Mouse (Mus musculus) heart, embryonic 14.5 days (tissue): Measurements from ENCODE around the gene Dpf2. TPM values are rescaled to one million over a fixed set of nuclear protein-coding genes. Genes with fewer than 3 reads are reported as not detected.

Source experiments
- ATAC-seq: fragments of 200-750 bp; cut with Nextera tagmentation; 2 replicates; pipeline ENCODE4 v1.8.0; 2017; ENCODE audit warnings: low read depth, moderate TSS enrichment; ENCODE audit not compliant: insufficient number of reproducible peaks, insufficient read depth, low FRiP score
- H3K27ac ChIP-seq, 2 experiments: fragments of 200-500 bp in 1 of 2; fragments of 300-500 bp in 1 of 2; sonication (generic) in 1 of 2; replicated peaks in 1 of 2; 2 replicates each; pipeline ENCODE4 v1.5.1; 2012 to 2014; ENCODE audit warnings: low read depth in 2 of 2, low read length in 2 of 2, control low read depth in 1 of 2, mild to moderate bottlenecking in 1 of 2, mixed read lengths in 1 of 2; ENCODE audit not compliant: control insufficient read depth in 1 of 2, insufficient read depth in 1 of 2
- H3K27me3 ChIP-seq: fragments of 300-500 bp; sonication (generic); 2 replicates; pipeline ENCODE4 v1.6.1; 2014; ENCODE audit warnings: mild to moderate bottlenecking, low read length, control low read depth; ENCODE audit not compliant: control insufficient read depth, insufficient read depth
- H3K36me3 ChIP-seq: fragments of 300-500 bp; sonication (generic); 2 replicates; pipeline ENCODE4 v1.6.1; 2014; ENCODE audit warnings: mild to moderate bottlenecking, control low read depth, low read length, mixed read lengths; ENCODE audit not compliant: control insufficient read depth, insufficient read depth
- H3K4me1 ChIP-seq, 2 experiments: fragments of 200-500 bp in 1 of 2; fragments of 300-500 bp in 1 of 2; sonication (generic) in 1 of 2; 2 replicates each; pipeline ENCODE4 v1.6.1; 2012 to 2014; ENCODE audit warnings: low read length in 2 of 2, control low read depth in 1 of 2, mixed read lengths in 1 of 2; ENCODE audit not compliant: control insufficient read depth in 2 of 2, insufficient read depth in 2 of 2
- H3K4me2 ChIP-seq: fragments of 300-500 bp; sonication (generic); 2 replicates; pipeline ENCODE4 v1.6.1; 2014; ENCODE audit warnings: mild to moderate bottlenecking, low read length
- H3K4me3 ChIP-seq, 2 experiments: fragments of 200-500 bp in 1 of 2; fragments of 300-500 bp in 1 of 2; sonication (generic) in 1 of 2; 2 replicates each; pipeline ENCODE4 v1.5.1; 2012 to 2014; ENCODE audit warnings: low read length in 2 of 2, mild to moderate bottlenecking in 2 of 2, control low read depth in 1 of 2, low read depth in 1 of 2, moderate library complexity in 1 of 2; ENCODE audit not compliant: control insufficient read depth in 1 of 2, insufficient read depth in 1 of 2
- H3K9ac ChIP-seq: fragments of 300-500 bp; sonication (generic); 2 replicates; pipeline ENCODE4 v1.6.1; 2014; ENCODE audit warnings: mild to moderate bottlenecking, low read length
- H3K9me3 ChIP-seq: fragments of 300-500 bp; sonication (generic); 2 replicates; pipeline ENCODE4 v1.6.1; 2016; ENCODE audit warnings: low read length, control low read depth; ENCODE audit not compliant: control insufficient read depth
- WGBS: fragments of 180-500 bp; shearing (Covaris S2); extraction: QIAGEN DNeasy Blood & Tissue Kit; methylation state at CpG from one replicate; pipeline ENCODE4 v1.1.7; 2014; 5-methylcytosine and 5-hydroxymethylcytosine counted together
- polyA plus RNA-seq: library from polyadenylated mRNA; unstranded; fragments of >200 nt; fragmentation: Nextera tagmentation; extraction: Ambion mirVana; gene quantifications from 2 replicates; pipeline ENCODE4 v1.2.1, GENCODE M21; 2014

The Dpf2 gene
- polyA plus RNA-seq, result 85.8 and 86.9 TPM in 2 replicates

GRCm38 (mm10) chr19:5913007-5913719 lies at the start of gene Dpf2:
TSS of gene Dpf2 (minus strand) at chr19:5913010.
- no peaks in the 10 kb centered on the region for H3K9me3 ChIP-seq
- peaks cover 30% of the 10 kb centered on the region for H3K36me3 ChIP-seq
- ATAC-seq, result peak; percentile 8; the same call in 1 of the 2 replicates
- H3K4me3 ChIP-seq, result peak within 1 kb of the TSS; percentile 85 to 96
- H3K4me1 ChIP-seq, result peaks cover 8 to 26% of the 10 kb centered on the region in 2 experiments
- H3K4me2 ChIP-seq, result peak within 1 kb of the TSS; percentile 90
- peak within 1 kb of the TSS; percentile 76 to 91 for H3K27ac ChIP-seq
- no peaks in the 10 kb centered on the region for H3K27me3 ChIP-seq
- H3K9ac ChIP-seq, result peak within 1 kb of the TSS; percentile 99
- WGBS, result 15% methylated on average over 13 of the region's 13 CpGs

- Histone ChIP-seq H3K4me3 (no peak overlapping the region), H3K9ac (no peak overlapping the region), H3K4me1 (peaks cover 29 to 30% of the 10 kb centered on the region in 2 experiments), H3K27me3 (no peaks in the 10 kb centered on the region), H3K36me3 (peaks cover 47% of the 10 kb centered on the region), H3K27ac (no peak overlapping the region), H3K9me3 (no peaks in the 10 kb centered on the region), H3K4me2 (no peak overlapping the region)
- ATAC-seq, result no peak
- WGBS, result 88% methylated on average over 5 of the region's 5 CpGs
Measured at GRCm38 (mm10) chr19:5957371-5957770, 44.6 kb upstream of the Dpf2 start.

- H3K4me2 ChIP-seq, result peak overlapping the region; percentile 38; the same call in 1 of the 2 replicates
Measured at GRCm38 (mm10) chr19:5956685-5957084, 43.9 kb upstream of the Dpf2 start.

GRCm38 (mm10) chr19:5955704-5956670 lies 43.2 kb upstream of the Dpf2 start:
- H3K9me3 ChIP-seq, result no peaks in the 10 kb centered on the region

More at GRCm38 (mm10) chr19:5956685-5957084, 43.9 kb upstream of the Dpf2 start:
- peak overlapping the region in 1 of 2 experiments; percentile 72; a peak in 2 of 4 replicates for H3K27ac ChIP-seq
- 18% methylated on average over 3 of the region's 3 CpGs for WGBS
- no peaks in the 10 kb centered on the region for H3K9me3 ChIP-seq
- peaks cover 47% of the 10 kb centered on the region for H3K36me3 ChIP-seq
- no peak for ATAC-seq
- H3K9ac ChIP-seq, result no peak overlapping the region
- no peak overlapping the region for H3K4me3 ChIP-seq
- peaks cover 35 to 36% of the 10 kb centered on the region in 2 experiments for H3K4me1 ChIP-seq
- no peaks in the 10 kb centered on the region for H3K27me3 ChIP-seq

GRCm38 (mm10) chr19:5954936-5955335 lies 42.1 kb upstream of the Dpf2 start:
- Histone ChIP-seq H3K36me3 (peaks cover 47% of the 10 kb centered on the region), H3K27me3 (no peaks in the 10 kb centered on the region), H3K27ac (no peak overlapping the region), H3K4me3 (no peak overlapping the region), H3K9ac (no peak overlapping the region), H3K4me2 (no peak overlapping the region), H3K4me1 (peaks cover 39 to 45% of the 10 kb centered on the region in 2 experiments), H3K9me3 (no peaks in the 10 kb centered on the region)
- WGBS, result 91% methylated on average over 10 of the region's 10 CpGs
- ATAC-seq, result no peak

More at GRCm38 (mm10) chr19:5955704-5956670, 43.2 kb upstream of the Dpf2 start:
- H3K4me2 ChIP-seq, result peak overlapping the region; percentile 38
- no peak overlapping the region for H3K4me3 ChIP-seq
- WGBS, result 53% methylated on average over 28 of the region's 28 CpGs
- H3K36me3 ChIP-seq, result peaks cover 44% of the 10 kb centered on the region
- no peaks in the 10 kb centered on the region for H3K27me3 ChIP-seq
- peak overlapping the region; percentile 9 to 72; a peak in 3 of 4 replicates for H3K27ac ChIP-seq
- peaks cover 39 to 43% of the 10 kb centered on the region in 2 experiments for H3K4me1 ChIP-seq
- peak overlapping the region; percentile 43; the same call in 1 of the 2 replicates for H3K9ac ChIP-seq
- peak; percentile 23; the same call in 1 of the 2 replicates for ATAC-seq

- Histone ChIP-seq H3K4me3 (no peak overlapping the region), H3K36me3 (peaks cover 47% of the 10 kb centered on the region), H3K9me3 (no peaks in the 10 kb centered on the region), H3K9ac (no peak overlapping the region), H3K4me2 (no peak overlapping the region), H3K27ac (no peak overlapping the region), H3K27me3 (no peaks in the 10 kb centered on the region), H3K4me1 (peaks cover 39 to 45% of the 10 kb centered on the region in 2 experiments)
- 76% methylated on average over 22 of the region's 22 CpGs for WGBS
- ATAC-seq, result no peak
Measured at GRCm38 (mm10) chr19:5954031-5954710, 41.4 kb upstream of the Dpf2 start.
